Mouse (Mus musculus) small intestine, adult 2 months (tissue): ENCODE results near the gene Aff4.

ENCODE experiments used
- CTCF ChIP-seq: fragments of 200-500 bp; IDR thresholded peaks from 2 replicates; pipeline ENCODE4 v1.5.1; 2012; ENCODE audit warnings: low read depth, mild to moderate bottlenecking, control low read depth, inconsistent platforms, low read length, moderate library complexity, mixed read lengths; ENCODE audit not compliant: insufficient replicate concordance, insufficient read length; ENCODE audit errors: extremely low read depth
- POLR2A ChIP-seq: fragments of 200-500 bp; IDR thresholded peaks from 2 replicates; pipeline ENCODE4 v1.6.1; 2012; ENCODE audit warnings: low read depth, mild to moderate bottlenecking, control low read depth, inconsistent platforms, low read length, moderate library complexity

- TF ChIP-seq CTCF (no peak), POLR2A (no peak)
Observed at GRCm38 (mm10) chr11:53451361-53451760, 100.7 kb downstream of the Aff4 start.
